Mouse (Mus musculus) lung, postnatal 25 days (tissue): ENCODE results near the gene Nlgn1.

ENCODE experiments used
- DNase-seq: peaks from one replicate; pipeline ENCODE4 v3.0.0; 2022; ENCODE audit warnings: low spot score

The Nlgn1 gene

GRCm38 (mm10) chr3:26332400-26333238 lies at the start of gene Nlgn1:
Nlgn1 (minus strand) TSS chr3:26332460.
- no peak for DNase-seq

DNA sequence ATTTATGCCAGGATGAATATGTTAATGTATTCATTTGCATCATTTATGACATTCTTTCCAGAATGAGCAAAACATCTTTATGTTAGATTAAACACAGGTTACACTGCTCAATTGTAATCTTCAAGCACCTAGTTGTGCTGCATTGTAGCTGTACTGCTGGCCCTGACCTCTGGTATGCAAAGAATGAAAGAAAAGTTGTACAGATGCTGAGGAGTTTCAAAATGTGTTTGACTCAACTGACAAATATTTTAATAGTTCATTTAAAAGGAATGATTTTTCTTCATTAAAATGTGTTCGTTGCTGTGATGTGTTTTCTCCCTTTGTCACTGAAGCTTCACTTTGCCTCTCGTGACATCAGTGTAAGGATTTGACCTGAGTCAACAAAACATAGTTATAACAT lies 46.0 kb upstream of the Nlgn1 start:
- no peak for DNase-seq

DNA sequence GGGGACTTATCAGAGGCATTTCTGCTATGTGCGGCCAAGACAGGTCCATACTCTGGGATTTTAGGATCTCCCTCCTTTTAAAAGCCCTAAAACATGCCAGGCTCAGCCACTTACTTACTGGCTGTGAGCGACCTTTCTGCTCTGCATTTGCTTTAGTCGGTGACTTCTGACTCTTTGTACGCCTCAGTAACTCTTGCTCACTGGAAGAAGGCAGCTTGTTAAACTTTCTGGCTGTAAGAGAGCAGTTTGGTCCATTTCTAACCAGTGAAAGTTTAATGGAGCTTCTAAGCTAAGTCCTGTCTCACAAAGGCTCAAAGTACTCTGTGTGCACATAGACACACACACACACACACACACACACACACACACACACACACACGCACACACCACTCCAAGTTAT lies 22.8 kb upstream of the Nlgn1 start:
- DNase-seq, result no peak

GRCm38 (mm10) chr3:26354483-26355030 lies 22.3 kb upstream of the Nlgn1 start:
- no peak for DNase-seq

DNA sequence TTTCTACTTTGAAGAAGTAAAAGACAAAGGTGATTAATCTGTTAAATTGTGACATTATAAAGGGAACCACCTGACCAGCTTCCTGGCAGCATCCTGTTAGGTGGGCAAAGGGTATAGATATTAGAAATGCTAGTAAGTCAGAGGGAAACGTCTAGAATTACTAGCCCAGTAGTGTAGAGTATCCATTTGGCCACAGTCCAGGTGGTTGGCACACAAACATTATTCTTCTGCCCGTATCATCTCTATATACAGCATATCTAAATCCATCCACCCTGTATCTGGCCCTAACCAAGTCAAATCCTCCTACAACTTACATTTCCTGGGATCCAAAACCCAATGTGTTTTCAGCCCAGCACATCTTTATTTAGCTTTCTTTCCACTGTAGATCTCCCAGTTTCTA lies 5.2 kb upstream of the Nlgn1 start:
- no peak for DNase-seq

DNA sequence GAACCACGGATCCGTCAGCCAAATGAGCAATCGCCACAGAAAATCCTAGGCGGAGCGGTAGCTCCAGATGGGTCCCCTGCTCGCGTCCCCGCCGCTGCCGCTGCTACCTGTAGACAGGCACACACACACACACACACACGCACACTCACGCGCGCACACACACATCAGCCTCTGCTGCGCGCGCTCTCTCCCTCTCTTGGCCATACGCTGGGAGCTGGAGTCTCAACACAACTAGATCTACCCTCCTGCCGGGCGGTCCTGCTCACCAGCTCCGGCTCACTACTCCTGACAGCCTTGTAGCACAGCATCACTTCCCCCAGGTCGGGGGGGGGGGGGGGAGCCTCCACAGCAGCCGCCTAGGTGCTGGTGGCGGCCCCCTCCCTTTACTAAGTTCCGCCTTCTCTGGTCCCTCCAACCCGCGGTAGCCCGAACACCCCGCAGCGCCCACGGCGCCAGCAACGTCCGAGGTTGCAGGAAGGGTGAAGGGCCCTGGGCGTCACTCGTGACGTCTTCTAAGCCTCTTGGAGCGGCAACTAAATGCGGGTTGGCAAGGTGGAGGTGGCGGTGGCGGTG lies 1.1 kb upstream of the Nlgn1 start:
- DNase-seq, result no peak

DNA sequence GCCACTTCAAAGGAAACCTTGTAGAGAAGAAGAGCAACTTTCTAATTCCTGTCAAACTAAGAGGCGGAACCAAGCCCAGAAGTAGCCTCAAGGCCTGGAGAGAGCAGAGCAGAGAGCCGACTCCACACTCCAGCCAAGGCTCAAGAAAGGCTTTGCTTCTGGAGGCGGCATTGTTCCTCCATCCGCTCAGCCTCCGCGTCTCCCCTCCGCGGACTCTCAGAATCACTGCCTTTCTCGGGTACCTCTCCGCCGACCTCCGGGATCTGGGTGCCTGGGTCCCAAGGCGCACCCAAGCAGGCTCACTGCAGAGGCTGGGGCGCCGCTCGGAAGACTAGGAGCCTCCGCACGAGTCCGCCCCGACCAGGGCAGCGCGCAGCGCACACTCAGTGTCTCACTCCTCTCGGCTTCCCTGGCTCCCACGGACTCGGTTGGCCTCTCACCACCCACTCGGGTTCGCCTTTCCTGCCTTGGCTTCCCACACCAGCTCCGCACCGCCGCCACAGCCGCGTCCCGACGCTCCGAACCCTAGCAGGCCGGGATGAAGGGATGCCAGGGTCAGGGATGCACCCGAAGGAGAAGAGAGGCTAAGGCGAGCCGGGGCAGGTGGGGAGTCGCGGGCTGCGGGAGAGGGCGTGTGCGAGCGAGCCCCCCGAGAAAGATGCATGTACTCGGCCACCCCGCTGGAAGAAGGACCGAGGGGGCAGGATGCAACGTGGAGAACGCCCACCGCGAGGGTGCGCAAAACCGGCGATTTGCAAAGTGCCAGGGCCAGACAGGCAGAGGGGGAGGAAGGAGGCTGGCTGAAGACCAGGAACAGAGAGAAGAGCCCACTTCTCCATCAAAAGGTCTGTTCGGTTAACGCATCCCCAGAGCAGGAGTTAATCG lies 841 bp downstream of the Nlgn1 start:
- no peak for DNase-seq

GRCm38 (mm10) chr3:26330863-26331176 lies 1.4 kb downstream of the Nlgn1 start:
- no peak for DNase-seq

DNA sequence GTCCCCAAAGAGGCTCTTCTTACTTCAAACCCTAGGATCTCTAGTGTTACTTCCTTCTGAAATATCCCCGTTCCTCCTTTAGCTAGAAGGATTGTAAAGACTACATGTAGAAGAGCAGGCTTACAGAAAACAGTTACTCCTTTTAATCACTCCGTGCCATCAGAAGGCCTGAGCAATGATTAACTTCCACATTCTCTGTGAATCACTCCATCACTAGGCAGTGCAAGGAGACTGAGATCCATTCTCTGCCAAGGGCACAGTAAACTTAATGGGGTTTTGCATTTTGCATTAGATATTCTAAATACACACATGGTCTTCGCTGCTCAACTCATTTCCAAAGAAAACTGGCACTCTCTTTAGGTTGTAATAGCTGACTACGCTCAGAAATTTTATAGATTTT lies 2.2 kb downstream of the Nlgn1 start:
- no peak for DNase-seq

GRCm38 (mm10) chr3:26324510-26324909 lies 7.8 kb downstream of the Nlgn1 start:
- DNase-seq, result no peak

DNA sequence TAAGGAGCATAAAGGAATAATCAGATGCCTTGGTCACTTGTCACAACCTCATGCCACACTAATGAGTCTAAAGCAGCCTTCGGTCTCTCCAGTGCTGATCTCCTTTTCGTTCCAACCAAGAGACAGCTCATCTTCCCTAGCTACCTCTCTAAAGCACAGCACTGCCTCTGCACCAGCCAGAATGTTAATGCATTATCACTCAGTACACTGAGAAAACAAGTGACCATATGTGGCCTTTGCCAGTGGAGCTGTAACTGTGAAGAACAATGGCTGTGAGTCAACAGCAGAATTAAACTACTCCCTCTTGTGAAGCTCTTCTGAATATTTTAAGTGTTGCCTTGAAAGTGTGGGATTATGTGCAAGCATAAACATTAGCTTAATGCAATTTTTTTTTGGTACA lies 14.9 kb downstream of the Nlgn1 start:
- no peak for DNase-seq

- DNase-seq, result no peak
Measured at GRCm38 (mm10) chr3:26297869-26298268, 34.4 kb downstream of the Nlgn1 start.

- DNase-seq, result no peak
Measured at GRCm38 (mm10) chr3:26270894-26271795, 61.1 kb downstream of the Nlgn1 start.

GRCm38 (mm10) chr3:26246564-26246963 lies 85.7 kb downstream of the Nlgn1 start:
- no peak for DNase-seq

DNA sequence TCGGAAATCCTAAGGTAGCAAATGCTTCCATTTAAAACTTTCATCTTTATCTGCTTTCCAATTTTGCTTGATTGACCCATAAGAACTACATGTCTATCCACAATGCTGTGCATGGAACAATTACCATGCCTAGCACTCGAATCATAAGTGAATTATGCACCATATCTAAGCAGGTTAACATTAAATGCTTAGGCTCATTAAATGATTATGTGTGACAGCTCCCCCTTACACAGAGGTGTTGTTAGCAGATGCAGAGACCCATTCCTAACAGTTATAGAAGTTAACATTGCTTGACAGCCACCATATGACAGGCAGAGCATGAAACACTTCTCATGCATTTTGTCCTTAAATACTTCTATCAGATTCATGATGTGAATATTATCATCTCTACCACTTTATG lies 89.0 kb downstream of the Nlgn1 start:
- no peak for DNase-seq

GRCm38 (mm10) chr3:26230006-26230405 lies 102.3 kb downstream of the Nlgn1 start:
- DNase-seq, result no peak

DNA sequence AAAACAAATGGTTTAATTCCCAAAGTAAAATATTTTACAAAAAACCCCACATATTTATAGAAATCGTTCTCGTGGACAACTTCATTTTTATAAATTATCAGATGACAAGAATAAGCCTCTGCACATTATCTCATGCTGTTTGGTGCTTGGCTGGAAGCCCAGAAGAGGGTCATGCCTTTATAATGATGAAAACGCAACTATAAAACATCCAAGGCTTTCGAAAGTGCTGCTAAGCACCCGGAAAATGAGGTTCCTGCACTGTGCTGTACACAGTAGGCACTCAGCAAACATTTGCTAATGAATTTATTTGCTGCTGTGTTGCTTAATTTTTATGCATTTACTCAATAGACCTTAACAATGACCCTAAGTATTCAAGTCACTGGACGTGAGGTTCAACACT lies 103.4 kb downstream of the Nlgn1 start:
- no peak for DNase-seq

GRCm38 (mm10) chr3:26228172-26228781 lies 104.0 kb downstream of the Nlgn1 start:
- DNase-seq, result no peak

DNA sequence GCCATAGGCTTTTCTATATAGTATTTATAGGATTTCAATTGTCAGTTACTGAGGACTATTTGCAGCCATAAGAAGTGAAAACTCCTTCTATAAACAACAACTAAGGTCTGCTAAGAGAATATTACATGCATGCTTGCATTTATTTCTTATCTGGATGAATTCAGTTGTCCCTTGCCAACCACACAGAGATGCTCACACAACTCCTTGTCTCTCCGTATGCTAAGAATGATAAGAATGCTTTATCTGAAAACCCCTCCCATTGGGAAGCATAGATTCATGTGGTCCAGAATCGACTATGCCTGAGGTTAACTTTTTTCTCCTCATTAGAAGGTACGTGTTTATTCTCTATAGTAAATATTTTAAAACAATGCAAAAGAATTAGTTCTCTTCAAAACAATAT lies 108.8 kb downstream of the Nlgn1 start:
- DNase-seq, result no peak

GRCm38 (mm10) chr3:26216231-26216630 lies 116.0 kb downstream of the Nlgn1 start:
- DNase-seq, result no peak

- DNase-seq, result no peak
Measured at GRCm38 (mm10) chr3:26202702-26203101, 129.6 kb downstream of the Nlgn1 start.
